Mouse (Mus musculus) midbrain, embryonic 16.5 days (tissue): Measurements from ENCODE around the gene Fat1. TPM values are rescaled to one million over a fixed set of nuclear protein-coding genes. Genes with fewer than 3 reads are reported as not detected.

Source experiments
- polyA plus RNA-seq: library from polyadenylated mRNA; unstranded; fragments of >200 nt; fragmentation: Nextera tagmentation; extraction: Ambion mirVana; gene quantifications from 2 replicates; pipeline ENCODE4 v1.2.1, GENCODE M21; 2015

Gene Fat1
- polyA plus RNA-seq, 1 experiment from 2014 or later, result 13.9 TPM

Other genes starting within 250 kb of the Fat1 start
- 0.23 and 0.57 TPM in 2 replicates for gene Mtnr1a, start 133.7 kb downstream of the Fat1 start, polyA plus RNA-seq